Mouse (Mus musculus): ENCODE measurements around the gene Inf2.

DNA sequence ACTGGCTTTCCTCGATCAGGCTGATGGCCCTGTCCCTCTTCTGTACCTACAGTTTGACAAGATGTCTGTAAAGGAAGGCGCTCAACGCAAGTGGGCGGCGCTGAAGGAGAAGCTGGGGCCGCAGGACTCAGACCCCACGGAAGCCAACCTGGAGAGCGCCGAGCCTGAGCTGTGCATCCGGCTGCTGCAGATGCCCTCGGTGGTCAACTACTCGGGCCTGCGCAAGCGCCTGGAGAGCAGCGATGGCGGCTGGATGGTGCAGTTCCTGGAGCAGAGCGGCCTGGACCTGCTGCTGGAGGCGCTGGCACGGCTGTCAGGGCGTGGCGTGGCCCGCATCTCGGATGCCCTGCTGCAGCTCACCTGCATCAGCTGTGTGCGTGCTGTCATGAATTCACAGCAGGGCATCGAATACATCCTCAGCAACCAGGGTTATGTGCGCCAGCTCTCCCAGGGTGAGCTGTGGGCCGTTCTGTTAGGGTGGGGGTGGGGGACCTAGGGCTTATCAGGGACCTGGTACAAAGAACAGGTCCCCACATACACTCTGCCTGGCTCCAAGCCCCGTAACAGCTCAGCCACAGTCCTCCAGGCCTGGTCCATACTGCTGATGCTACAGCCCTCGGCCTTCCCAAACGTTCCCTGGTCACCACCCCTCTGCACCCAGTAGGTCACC lies 11.5 kb downstream of the Inf2 start:
- TF ChIP-seq CTCF (IDR thresholded peaks at IDR 0.05; ENCODE audit: low read depth) (no peak), EP300 (IDR thresholded peaks at IDR 0.05; ENCODE audit: low read depth) (no peak)
